Mouse (Mus musculus): Measurements from ENCODE around the gene Krtap7-1.

DNA sequence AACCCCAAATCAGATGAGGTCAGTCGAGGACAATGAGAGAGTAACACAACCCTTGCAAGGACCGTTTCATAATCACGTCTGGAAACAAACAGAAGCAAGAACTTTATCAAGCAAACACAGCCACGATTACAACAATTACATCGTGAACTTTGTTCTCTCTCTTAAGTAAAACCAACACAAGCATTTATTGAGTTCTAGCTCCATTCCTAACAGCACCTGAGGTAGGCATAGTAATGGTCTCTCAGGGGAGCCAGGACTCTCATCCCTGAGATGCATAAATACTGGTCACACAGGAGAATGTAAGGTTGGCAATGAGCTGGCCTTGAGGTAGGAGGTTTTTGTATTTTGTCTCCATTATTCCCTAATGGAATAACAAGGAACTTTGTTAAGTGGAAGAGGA lies 6.3 kb downstream of the Krtap7-1 start:
- TF ChIP-seq CTCF (IDR thresholded peaks at IDR 0.05; ENCODE audit: borderline replicate concordance, extremely low read depth, insufficient read depth, insufficient read length): no peak
- TF ChIP-seq POLR2A (IDR thresholded peaks at IDR 0.05; ENCODE audit: borderline replicate concordance, extremely low read depth, insufficient read depth, insufficient read length, poor library complexity, severe bottlenecking): no peak

Data from brain, embryonic 14.5 days (tissue).